In the genomic region with DNA sequence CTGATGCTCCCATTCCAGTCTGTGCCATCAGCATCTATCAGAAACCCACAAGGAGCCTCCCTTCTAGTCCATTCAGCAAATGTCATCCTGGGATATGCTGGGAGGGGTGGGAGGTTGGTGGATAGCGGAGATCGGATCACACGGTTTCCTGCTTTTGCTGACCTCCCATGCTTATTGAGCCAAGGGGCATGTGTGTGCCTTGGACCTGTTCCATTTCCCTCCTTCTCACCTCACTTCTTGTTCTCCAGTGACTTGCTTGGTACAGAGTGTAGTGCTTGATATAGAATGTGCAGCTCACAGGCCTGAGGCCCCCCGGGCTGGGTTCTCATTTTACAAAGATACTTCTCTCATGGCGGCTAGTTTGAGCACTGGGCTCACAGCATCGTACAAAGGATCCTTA, we compare ENCODE assay signal across 17 mouse cellular contexts. TPM values are rescaled to one million over a fixed set of nuclear protein-coding genes. Genes with fewer than 3 reads are reported as not detected.
A peak's percentile ranks its signal among the peaks of the same experiment; 100 is the strongest.
DNase-seq lines count a peak whose midpoint lies in the region; ATAC-seq and TF ChIP-seq lines count a peak whose summit lies in the region.
"Had no signal": no experiment of that assay in that cellular context is flagged by ENCODE, and none has a peak within 500 bp of the region (broad histone marks: within the 10 kb centered on the region; RNA-seq: fewer than 3 reads in every experiment).

No protein-coding gene starts in this region.

- H3K4me2 ChIP-seq in liver, embryonic 16.5 days (ENCODE audit: low read depth, low read length) = no peak overlapping the region
- no peak overlapping the region for H3K4me2 ChIP-seq in liver, embryonic 12.5 days
- no peak overlapping the region for H3K4me2 ChIP-seq in midbrain, embryonic 13.5 days (replicated peaks)
- H3K4me2 ChIP-seq in forebrain, embryonic 12.5 days = no peak overlapping the region
- H3K4me2 ChIP-seq: hindbrain, embryonic 15.5 days; liver, embryonic 13.5 days; stomach, embryonic 15.5 days had no signal

- intact Hi-C loops in gastrocnemius, adult 2 months (cut with DNase I) = loop anchor here (5.0 kb wide), 1 partner anchor 45 kb away; the partner anchor contains the start of gene Cemip2
- intact Hi-C loops in heart, postnatal 10 days (cut with DNase I) = loop anchor here (5.0 to 10.0 kb wide), 2 partner anchors 45 to 483 kb away; partner anchors contain the start of gene Cemip2

- no peaks in the 10 kb centered on the region for H3K36me3 ChIP-seq in liver, embryonic 16.5 days (ENCODE audit: control insufficient read depth, insufficient read depth)
- peaks cover 22% of the 10 kb centered on the region for H3K36me3 ChIP-seq in liver, embryonic 12.5 days
- peaks cover 78% of the 10 kb centered on the region for H3K36me3 ChIP-seq in midbrain, embryonic 13.5 days
- H3K36me3 ChIP-seq in forebrain, embryonic 12.5 days (replicated peaks) = peaks cover 75% of the 10 kb centered on the region

- H3K4me1 ChIP-seq in liver, embryonic 16.5 days (ENCODE audit: control insufficient read depth, low read depth, low read length) = no peaks in the 10 kb centered on the region
- no peaks in the 10 kb centered on the region for H3K4me1 ChIP-seq in liver, embryonic 12.5 days
- H3K4me1 ChIP-seq in midbrain, embryonic 13.5 days (replicated peaks) = no peaks in the 10 kb centered on the region
- H3K4me1 ChIP-seq in forebrain, embryonic 12.5 days = no peaks in the 10 kb centered on the region
- H3K4me1 ChIP-seq: hindbrain, embryonic 15.5 days; liver, embryonic 13.5 days; stomach, embryonic 15.5 days had no signal

- H3K9ac ChIP-seq in liver, embryonic 16.5 days (ENCODE audit: low read depth, low read length) = no peak overlapping the region
- H3K9ac ChIP-seq in liver, embryonic 12.5 days = no peak overlapping the region
- H3K9ac ChIP-seq in midbrain, embryonic 13.5 days (replicated peaks) = no peak overlapping the region
- no peak overlapping the region for H3K9ac ChIP-seq in forebrain, embryonic 12.5 days
- H3K9ac ChIP-seq: hindbrain, embryonic 15.5 days; liver, embryonic 13.5 days; stomach, embryonic 15.5 days had no signal

- 77% methylated on average over 6 of the region's 6 CpGs for WGBS in liver, embryonic 16.5 days (ENCODE audit: insufficient replicate concordance)
- 81% methylated on average over 6 of the region's 6 CpGs for WGBS in liver, embryonic 12.5 days (ENCODE audit: insufficient replicate concordance)
- 85% methylated on average over 6 of the region's 6 CpGs for WGBS in midbrain, embryonic 13.5 days
- 85% methylated on average over 6 of the region's 6 CpGs for WGBS in forebrain, embryonic 12.5 days

- peak; percentile 34 for DNase-seq in gastrocnemius, adult 2 months
- DNase-seq in gastrocnemius, postnatal 10 days = no peak
- DNase-seq in heart, postnatal 10 days = peak; percentile 20 to 26
- DNase-seq in lung, postnatal 25 days (ENCODE audit: low spot score) = peak; percentile 48
- DNase-seq: cerebellum, adult 9-10 months; liver, embryonic 13.5 days; right cerebral cortex, postnatal 4 days; thymus, postnatal 4 days had no signal

- no peaks in the 10 kb centered on the region for H3K27me3 ChIP-seq in liver, embryonic 16.5 days (ENCODE audit: control insufficient read depth, insufficient read depth, low read depth, low read length)
- H3K27me3 ChIP-seq in liver, embryonic 12.5 days (replicated peaks) = no peaks in the 10 kb centered on the region
- no peaks in the 10 kb centered on the region for H3K27me3 ChIP-seq in midbrain, embryonic 13.5 days
- no peaks in the 10 kb centered on the region for H3K27me3 ChIP-seq in forebrain, embryonic 12.5 days
- H3K27me3 ChIP-seq: hindbrain, embryonic 15.5 days; liver, embryonic 13.5 days; megakaryocyte, embryonic 14.5 days; stomach, embryonic 15.5 days had no signal

- H3K4me3 ChIP-seq in gastrocnemius, adult 2 months = no peak overlapping the region
- no peak overlapping the region for H3K4me3 ChIP-seq in liver, embryonic 16.5 days (ENCODE audit: low read depth, low read length)
- no peak overlapping the region for H3K4me3 ChIP-seq in liver, embryonic 12.5 days
- H3K4me3 ChIP-seq in midbrain, embryonic 13.5 days (replicated peaks) = no peak overlapping the region
- H3K4me3 ChIP-seq in forebrain, embryonic 12.5 days (replicated peaks) = no peak overlapping the region
- H3K4me3 ChIP-seq: erythroblast, embryonic 14.5 days; hindbrain, embryonic 15.5 days; liver, embryonic 13.5 days; megakaryocyte, embryonic 14.5 days; stomach, embryonic 15.5 days had no signal

- no peaks in the 10 kb centered on the region for H3K9me3 ChIP-seq in liver, embryonic 16.5 days (replicated peaks; ENCODE audit: control insufficient read depth, low read length)
- H3K9me3 ChIP-seq in liver, embryonic 12.5 days (replicated peaks) = no peaks in the 10 kb centered on the region
- H3K9me3 ChIP-seq in midbrain, embryonic 13.5 days = no peaks in the 10 kb centered on the region
- no peaks in the 10 kb centered on the region for H3K9me3 ChIP-seq in forebrain, embryonic 12.5 days
- H3K9me3 ChIP-seq: G1E; hindbrain, embryonic 15.5 days; liver, embryonic 13.5 days; megakaryocyte, embryonic 14.5 days; stomach, embryonic 15.5 days had no signal

- TF ChIP-seq CTCF in gastrocnemius, adult 2 months (IDR thresholded peaks at IDR 0.05) = no peak

- peak overlapping the region; percentile 46; the same call in 1 of the 2 replicates for H3K27ac ChIP-seq in gastrocnemius, adult 2 months
- H3K27ac ChIP-seq in liver, embryonic 16.5 days (ENCODE audit: low read length) = no peak overlapping the region
- H3K27ac ChIP-seq in liver, embryonic 12.5 days = no peak overlapping the region
- no peak overlapping the region for H3K27ac ChIP-seq in midbrain, embryonic 13.5 days
- H3K27ac ChIP-seq in forebrain, embryonic 12.5 days = no peak overlapping the region
- H3K27ac ChIP-seq: hindbrain, embryonic 15.5 days; liver, embryonic 13.5 days; stomach, embryonic 15.5 days had no signal

- 0 out of 2 replicates have a peak, but pooled peaks have one; percentile 27 for ATAC-seq in liver, embryonic 16.5 days (ENCODE audit: low read depth)
- ATAC-seq in liver, embryonic 12.5 days = no peak
- no peak for ATAC-seq in midbrain, embryonic 13.5 days
- ATAC-seq in forebrain, embryonic 12.5 days (ENCODE audit: low FRiP score) = no peak

RNA-seq across cellular contexts. Expression of gene Cemip2, which starts 43.7 kb away (rescaled TPM):
- total RNA-seq in gastrocnemius, adult 2 months (2021) = 1 to 10 TPM; 6.9 to 8.8 TPM
- 10 to 100 TPM; 10.5 to 14.6 TPM for total RNA-seq in gastrocnemius, postnatal 10 days (2021)
- 8.0 and 8.7 TPM in 2 replicates for polyA plus RNA-seq in liver, embryonic 16.5 days (2015; fragmentation: Nextera tagmentation; extraction: Ambion mirVana)
- 13.7 and 15.0 TPM in 2 replicates for polyA plus RNA-seq in liver, embryonic 12.5 days (2016; fragmentation: Nextera tagmentation; extraction: Ambion mirVana)
- total RNA-seq in heart, postnatal 10 days (2021) = 10 to 100 TPM; 30.1 to 31.4 TPM
- 73.8 and 76.2 TPM in 2 replicates for polyA plus RNA-seq in midbrain, embryonic 13.5 days (2015; fragmentation: Nextera tagmentation; extraction: Ambion mirVana)
- 88.7 and 89.2 TPM in 2 replicates for polyA plus RNA-seq in forebrain, embryonic 12.5 days (2016; fragmentation: Nextera tagmentation; extraction: Ambion mirVana)
